In genomic region chr10:128362568-128362967, GRCm38 (mm10) we compare ENCODE assay signal across 9 mouse cellular contexts. TPM values are rescaled to one million over a fixed set of nuclear protein-coding genes. Genes with fewer than 3 reads are reported as not detected.
A peak's percentile ranks its signal among the peaks of the same experiment; 100 is the strongest.
DNase-seq lines count a peak whose midpoint lies in the region; ATAC-seq and TF ChIP-seq lines count a peak whose summit lies in the region.
"Had no signal": no experiment of that assay in that cellular context is flagged by ENCODE, and none has a peak within 500 bp of the region (broad histone marks: within the 10 kb centered on the region; RNA-seq: fewer than 3 reads in every experiment).

No protein-coding gene starts in this region.

- 43% methylated on average over 3 of the region's 3 CpGs for WGBS in lung, embryonic 16.5 days
- 45% methylated on average over 3 of the region's 3 CpGs for WGBS in kidney, postnatal 0 days

- TF ChIP-seq CTCF in kidney, postnatal 0 days (IDR thresholded peaks at IDR 0.05; ENCODE audit: low read depth): peak; percentile 71

- ATAC-seq in lung, embryonic 16.5 days (ENCODE audit: low read depth): peak; percentile 50; the same call in 1 of the 2 replicates
- no peak for ATAC-seq in kidney, postnatal 0 days (replicated peaks; ENCODE audit: low FRiP score, low read depth)

- no peak overlapping the region for H3K9ac ChIP-seq in lung, embryonic 16.5 days (ENCODE audit: low read length)
- no peak overlapping the region for H3K9ac ChIP-seq in kidney, postnatal 0 days (ENCODE audit: low read depth, low read length)
- H3K9ac ChIP-seq: midbrain, embryonic 12.5 days had no signal

- H3K27me3 ChIP-seq in lung, embryonic 16.5 days (ENCODE audit: control insufficient read depth, insufficient read depth, low read depth, low read length): no peaks in the 10 kb centered on the region
- no peaks in the 10 kb centered on the region for H3K27me3 ChIP-seq in kidney, postnatal 0 days (ENCODE audit: insufficient read depth, low read length)
- H3K27me3 ChIP-seq: midbrain, embryonic 12.5 days had no signal

- no peak overlapping the region for H3K4me3 ChIP-seq in lung, embryonic 16.5 days (ENCODE audit: low read length)
- no peak overlapping the region for H3K4me3 ChIP-seq in kidney, postnatal 0 days (replicated peaks; ENCODE audit: low read depth, low read length)
- H3K4me3 ChIP-seq: midbrain, embryonic 12.5 days had no signal

- peaks cover 42% of the 10 kb centered on the region for H3K36me3 ChIP-seq in lung, embryonic 16.5 days (ENCODE audit: control insufficient read depth, insufficient read depth, low read length)
- peaks cover 55% of the 10 kb centered on the region for H3K36me3 ChIP-seq in kidney, postnatal 0 days (ENCODE audit: insufficient read depth, low read length)

- H3K4me1 ChIP-seq in lung, embryonic 16.5 days (replicated peaks; ENCODE audit: control insufficient read depth, insufficient read depth, low read length): peaks cover 2% of the 10 kb centered on the region
- 0 out of 2 replicates have a peak, but pooled peaks cover 2% of the 10 kb centered on the region for H3K4me1 ChIP-seq in kidney, postnatal 0 days (replicated peaks; ENCODE audit: insufficient read depth, low read length)

- peak; percentile 73 to 84 for DNase-seq in cerebellum, postnatal 10 days
- no peak for DNase-seq in cerebellum, adult 11-12 months
- no peak for DNase-seq in lung, postnatal 4 days
- peak; percentile 75 for DNase-seq in embryo, embryonic 10 days (ENCODE audit: low spot score)
- peak; percentile 81 for DNase-seq in kidney, postnatal 0 days (ENCODE audit: low spot score)
- no peak for DNase-seq in spleen, postnatal 4 days (ENCODE audit: low spot score in 2 of 2)
- DNase-seq in right cerebral cortex, postnatal 25 days: no peak

- no peak overlapping the region for H3K4me2 ChIP-seq in lung, embryonic 16.5 days (ENCODE audit: low read depth, low read length)
- no peak overlapping the region for H3K4me2 ChIP-seq in kidney, postnatal 0 days (ENCODE audit: low read length)
- H3K4me2 ChIP-seq: midbrain, embryonic 12.5 days had no signal

- H3K9me3 ChIP-seq in lung, embryonic 16.5 days (ENCODE audit: control insufficient read depth, low read length): no peaks in the 10 kb centered on the region
- H3K9me3 ChIP-seq in kidney, postnatal 0 days (replicated peaks; ENCODE audit: low read length): no peaks in the 10 kb centered on the region
- H3K9me3 ChIP-seq: midbrain, embryonic 12.5 days had no signal

- H3K27ac ChIP-seq in lung, embryonic 16.5 days (ENCODE audit: low read length): no peak overlapping the region
- no peak overlapping the region for H3K27ac ChIP-seq in kidney, postnatal 0 days
- H3K27ac ChIP-seq: midbrain, embryonic 12.5 days had no signal

RNA-seq across cellular contexts. Expression of gene Coq10a, which starts 6.2 kb away (rescaled TPM):
- polyA plus RNA-seq in lung, embryonic 16.5 days (2015; fragmentation: Nextera tagmentation; extraction: Ambion mirVana): 3.7 and 4.6 TPM in 2 replicates
- polyA plus RNA-seq in kidney, postnatal 0 days (2015; fragmentation: Nextera tagmentation; extraction: Ambion mirVana): 18.3 and 19.7 TPM in 2 replicates

RNA-seq across cellular contexts. Expression of gene Ankrd52, which starts 14.3 kb away (rescaled TPM):
- polyA plus RNA-seq in lung, embryonic 16.5 days (2015; fragmentation: Nextera tagmentation; extraction: Ambion mirVana): 8.4 and 9.6 TPM in 2 replicates
- 6.2 TPM in 2 replicates for polyA plus RNA-seq in kidney, postnatal 0 days (2015; fragmentation: Nextera tagmentation; extraction: Ambion mirVana)

RNA-seq across cellular contexts. Expression of gene Cs, which starts 25.0 kb away (rescaled TPM):
- 171 TPM in 2 replicates for polyA plus RNA-seq in lung, embryonic 16.5 days (2015; fragmentation: Nextera tagmentation; extraction: Ambion mirVana)
- 167 and 195 TPM in 2 replicates for polyA plus RNA-seq in kidney, postnatal 0 days (2015; fragmentation: Nextera tagmentation; extraction: Ambion mirVana)

RNA-seq across cellular contexts. Expression of gene Slc39a5, which starts 38.5 kb away (rescaled TPM):
- 0.13 and 1.0 TPM in 2 replicates for polyA plus RNA-seq in lung, embryonic 16.5 days (2015; fragmentation: Nextera tagmentation; extraction: Ambion mirVana)
- 56.0 and 64.8 TPM in 2 replicates for polyA plus RNA-seq in kidney, postnatal 0 days (2015; fragmentation: Nextera tagmentation; extraction: Ambion mirVana)
- polyA plus RNA-seq: midbrain, embryonic 12.5 days had no signal

RNA-seq across cellular contexts. Expression of gene Cnpy2, which starts 40.3 kb away (rescaled TPM):
- 326 and 347 TPM in 2 replicates for polyA plus RNA-seq in lung, embryonic 16.5 days (2015; fragmentation: Nextera tagmentation; extraction: Ambion mirVana)
- polyA plus RNA-seq in kidney, postnatal 0 days (2015; fragmentation: Nextera tagmentation; extraction: Ambion mirVana): 350 and 363 TPM in 2 replicates

Comparison
In these comparisons a context has a peak if more than half of its experiments do, and no peak if none do; other contexts are left out.
1. DNase-seq: peak in cerebellum, postnatal 10 days (2 of 2), embryo, embryonic 10 days (single experiment) and kidney, postnatal 0 days (single experiment); none in cerebellum, adult 11-12 months (single experiment), lung, postnatal 4 days (0 of 2), spleen, postnatal 4 days (0 of 2) and right cerebral cortex, postnatal 25 days (single experiment).